Mouse (Mus musculus) splenic B cell, adult 2 months (primary cell): ENCODE data around the gene Cuzd1.
A peak's percentile ranks its signal among the peaks of the same experiment; 100 is the strongest.

ENCODE experiments used
- DNase-seq: peaks from one replicate; pipeline ENCODE4 v3.0.0-alpha.2; 2011; ENCODE audit warnings: low read depth, low spot score
- H3K27me3 ChIP-seq: 2 replicates; pipeline ENCODE4 v1.6.1; 2012; ENCODE audit warnings: mild to moderate bottlenecking, low read length, moderate library complexity, mixed read lengths; ENCODE audit not compliant: control insufficient read depth, poor library complexity, insufficient read depth, severe bottlenecking
- H3K36me3 ChIP-seq: 2 replicates; pipeline ENCODE4 v1.6.1; 2012; ENCODE audit warnings: mild to moderate bottlenecking, low read length, moderate library complexity, mixed read lengths; ENCODE audit not compliant: control insufficient read depth, poor library complexity, insufficient read depth, severe bottlenecking

Gene Cuzd1

GRCm38 (mm10) chr7:131322192-131322591 lies at the start of gene Cuzd1:
Gene Cuzd1, minus strand, starts transcription at chr7:131322292.
- no peak for DNase-seq
- no peaks in the 10 kb centered on the region for H3K27me3 ChIP-seq
- H3K36me3 ChIP-seq = no peaks in the 10 kb centered on the region

DNA sequence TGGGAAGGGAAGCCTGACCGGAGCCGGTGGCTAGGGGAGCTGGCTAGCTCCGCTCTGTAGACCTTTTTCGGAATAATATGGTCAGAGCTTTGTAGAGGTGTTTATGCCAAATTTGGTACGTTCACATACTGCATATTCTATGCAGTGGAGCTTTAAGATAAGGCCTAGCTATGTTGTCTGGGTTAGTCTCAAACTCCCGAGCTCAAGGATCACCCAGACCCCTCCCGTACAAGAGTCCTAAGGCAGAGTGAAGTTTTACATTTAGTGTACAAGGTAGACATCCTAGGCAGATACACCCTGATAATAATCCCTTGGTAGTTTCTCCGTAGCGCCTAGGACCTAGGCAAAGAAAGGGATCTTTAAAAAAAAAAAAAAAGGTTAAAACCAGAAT lies 49.4 kb upstream of the Cuzd1 start:
- Histone ChIP-seq H3K36me3 (no peaks in the 10 kb centered on the region), H3K27me3 (no peaks in the 10 kb centered on the region)
- DNase-seq = no peak

- no peaks in the 10 kb centered on the region for H3K36me3 ChIP-seq
- H3K27me3 ChIP-seq = no peaks in the 10 kb centered on the region
- peak; percentile 93 for DNase-seq
Observed at GRCm38 (mm10) chr7:131370648-131371469, 48.8 kb upstream of the Cuzd1 start, which contains the start of gene Pstk. Gene Pstk, plus strand, starts transcription at chr7:131371141.

DNA sequence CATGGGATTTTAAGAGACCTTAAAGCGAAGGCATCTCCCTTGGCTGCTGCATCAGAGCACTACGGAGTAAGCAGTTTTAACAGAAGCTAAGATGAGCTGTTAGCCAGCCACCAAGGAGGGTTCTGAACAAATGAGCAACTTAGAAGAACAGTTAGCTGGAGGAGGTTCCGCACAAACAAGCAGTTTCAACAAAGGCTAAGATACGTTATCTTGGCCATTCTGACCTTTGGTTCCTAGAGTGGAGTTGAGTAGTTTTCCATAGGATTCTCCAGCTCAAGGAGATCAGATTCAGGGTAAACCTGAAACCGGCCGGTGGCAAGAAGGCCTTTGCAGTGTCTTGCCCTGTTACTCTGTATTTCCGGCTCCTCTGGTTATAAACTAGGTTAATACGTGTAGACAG lies 42.0 kb upstream of the Cuzd1 start:
- Histone ChIP-seq H3K36me3 (no peaks in the 10 kb centered on the region), H3K27me3 (no peaks in the 10 kb centered on the region)
- no peak for DNase-seq

DNA sequence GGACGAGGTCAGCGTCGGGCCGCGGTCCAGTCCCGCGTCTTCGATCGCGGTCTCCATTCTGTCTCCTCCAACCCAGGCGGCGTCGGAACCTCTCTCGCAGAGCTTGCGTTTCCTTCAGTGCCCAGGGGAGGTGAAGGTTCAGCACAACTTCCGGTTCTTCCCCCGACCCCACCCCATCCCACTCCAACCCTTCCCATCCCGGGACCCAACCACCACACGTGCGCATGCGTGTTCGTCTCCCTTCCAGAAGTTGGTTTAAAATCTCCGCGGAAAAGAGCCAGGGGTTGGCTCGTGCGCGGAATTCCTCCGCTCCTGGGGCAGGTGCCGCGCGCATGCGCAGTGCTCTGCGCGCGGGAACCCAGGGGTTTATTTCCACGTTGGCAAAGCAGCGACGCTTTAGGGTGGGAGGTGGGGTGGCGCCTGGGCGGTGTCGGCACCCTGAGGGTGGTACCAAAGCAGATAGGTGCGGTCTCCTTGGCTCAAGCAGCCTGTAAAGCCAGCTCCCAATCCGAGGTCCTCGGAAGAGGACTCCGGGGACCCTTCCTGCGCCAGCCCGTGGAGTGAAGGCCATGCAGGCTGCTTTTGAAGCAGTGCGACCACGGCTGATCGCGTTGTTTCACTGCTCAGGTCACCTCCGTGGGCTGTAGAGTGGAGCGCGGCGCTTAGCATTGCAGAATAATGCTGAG lies 40.7 kb upstream of the Cuzd1 start, which contains the start of gene 2310057M21Rik:
TSS of gene 2310057M21Rik (minus strand) at position 145 of the 686 bp plus-strand sequence.
- no peaks in the 10 kb centered on the region for H3K36me3 ChIP-seq
- no peaks in the 10 kb centered on the region for H3K27me3 ChIP-seq
- DNase-seq = peak; percentile 89

- peaks cover 2% of the 10 kb centered on the region; the same call in 1 of the 2 replicates for H3K36me3 ChIP-seq
- no peak for DNase-seq
Observed at GRCm38 (mm10) chr7:131362269-131362614, 40.1 kb upstream of the Cuzd1 start.

DNA sequence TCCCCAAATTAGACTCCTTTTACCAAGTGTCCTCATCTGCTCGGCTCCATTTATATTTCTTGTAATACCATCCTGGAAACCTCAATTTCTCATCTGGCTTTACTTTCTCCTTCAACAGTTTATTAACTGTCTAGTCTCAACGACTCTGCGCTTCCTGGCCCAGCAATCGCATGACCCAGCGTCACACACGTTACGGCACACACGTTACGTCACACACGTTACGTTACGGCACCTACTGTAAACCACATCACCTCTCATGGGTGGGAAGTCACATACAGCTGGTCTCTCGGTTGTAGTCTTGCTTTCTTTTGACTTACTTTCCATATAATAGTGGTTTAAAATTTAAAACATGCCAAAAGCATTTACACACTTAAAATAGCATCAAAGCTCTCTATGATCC lies 34.0 kb upstream of the Cuzd1 start:
- H3K36me3 ChIP-seq = peaks cover 6% of the 10 kb centered on the region; the same call in 1 of the 2 replicates
- DNase-seq = no peak
- H3K27me3 ChIP-seq = no peaks in the 10 kb centered on the region

More at GRCm38 (mm10) chr7:131362269-131362614, 40.1 kb upstream of the Cuzd1 start:
- no peaks in the 10 kb centered on the region for H3K27me3 ChIP-seq

GRCm38 (mm10) chr7:131345856-131346541 lies 23.9 kb upstream of the Cuzd1 start:
- Histone ChIP-seq H3K36me3 (peaks cover 11% of the 10 kb centered on the region), H3K27me3 (no peaks in the 10 kb centered on the region)
- DNase-seq = no peak

GRCm38 (mm10) chr7:131337502-131338068 lies 15.5 kb upstream of the Cuzd1 start:
- no peaks in the 10 kb centered on the region for H3K27me3 ChIP-seq
- peaks cover 2% of the 10 kb centered on the region; the same call in 1 of the 2 replicates for H3K36me3 ChIP-seq
- DNase-seq = no peak

DNA sequence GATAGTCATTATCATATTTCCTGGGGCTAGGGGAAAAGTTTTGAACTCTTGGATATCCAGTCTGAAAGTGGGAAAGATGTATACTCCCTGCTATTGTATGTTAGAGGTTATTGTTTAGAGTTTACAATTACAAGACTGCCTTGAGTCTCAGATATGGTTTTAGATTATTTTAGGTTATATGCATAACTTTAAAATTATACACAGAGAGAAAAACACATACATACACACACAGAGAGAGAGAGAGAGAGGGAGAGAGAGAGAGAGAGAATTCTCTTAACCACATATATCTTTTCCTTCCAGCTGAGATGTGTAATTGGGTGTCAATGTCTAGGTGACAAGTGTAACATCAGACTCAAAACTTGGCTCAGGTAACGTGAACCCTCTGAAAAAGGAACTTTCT lies 11.5 kb upstream of the Cuzd1 start, which contains the start of gene Fam24a:
TSS of gene Fam24a (plus strand) at position 301 of the 400 bp plus-strand sequence.
- no peak for DNase-seq
- H3K27me3 ChIP-seq = no peaks in the 10 kb centered on the region

GRCm38 (mm10) chr7:131331688-131332087 lies 9.6 kb upstream of the Cuzd1 start:
- DNase-seq = no peak
- no peaks in the 10 kb centered on the region for H3K27me3 ChIP-seq

More for the DNA sequence above, 11.5 kb upstream of the Cuzd1 start, which contains the start of gene Fam24a:
- H3K36me3 ChIP-seq = no peaks in the 10 kb centered on the region

GRCm38 (mm10) chr7:131329416-131329815 lies 7.3 kb upstream of the Cuzd1 start, which contains the start of gene Fam24b:
Gene Fam24b, minus strand, starts transcription at chr7:131329516.
- no peaks in the 10 kb centered on the region for H3K36me3 ChIP-seq
- no peaks in the 10 kb centered on the region for H3K27me3 ChIP-seq
- DNase-seq = no peak

More at GRCm38 (mm10) chr7:131331688-131332087, 9.6 kb upstream of the Cuzd1 start:
- H3K36me3 ChIP-seq = no peaks in the 10 kb centered on the region

DNA sequence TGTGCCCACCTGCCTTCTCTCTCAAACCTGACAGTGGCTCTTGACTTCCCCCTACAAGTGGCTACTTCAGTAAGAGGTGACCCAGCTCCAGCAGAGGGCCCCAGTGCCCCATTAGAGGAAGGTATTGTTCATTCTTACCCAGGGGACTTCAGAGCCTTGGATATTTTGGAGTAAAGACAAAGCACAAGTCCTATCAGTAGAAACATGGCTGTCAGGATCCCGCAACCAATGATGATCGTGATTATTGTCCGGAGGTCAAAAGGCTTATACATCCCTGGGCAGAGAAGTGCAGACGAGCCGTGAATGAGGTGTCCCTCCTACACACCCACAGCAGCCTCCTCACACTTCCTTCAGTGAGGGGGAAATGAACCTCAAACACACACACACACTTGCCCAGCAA lies 5.0 kb upstream of the Cuzd1 start:
- no peaks in the 10 kb centered on the region for H3K36me3 ChIP-seq
- DNase-seq = no peak

DNA sequence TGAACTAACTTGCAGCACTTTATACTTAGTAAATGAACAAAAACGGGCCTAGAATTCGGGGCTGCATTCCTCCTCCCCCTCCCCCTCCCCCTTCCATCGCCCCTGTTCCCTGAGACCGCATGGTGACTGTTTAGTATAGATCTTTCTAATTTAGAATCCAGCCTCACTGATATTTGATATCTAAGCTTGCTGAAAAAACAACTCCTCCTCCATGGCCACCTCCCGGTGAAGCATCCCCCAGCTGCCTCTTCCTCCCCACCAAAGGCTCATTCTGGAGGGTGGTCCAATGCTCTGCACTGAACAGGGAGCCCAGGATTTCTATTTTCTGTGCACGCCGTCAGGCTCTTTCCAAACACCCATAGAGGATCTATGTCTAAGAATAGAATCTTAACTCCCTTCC lies 3.8 kb downstream of the Cuzd1 start:
- Histone ChIP-seq H3K36me3 (no peaks in the 10 kb centered on the region), H3K27me3 (no peaks in the 10 kb centered on the region)
- no peak for DNase-seq

More for the DNA sequence above, 5.0 kb upstream of the Cuzd1 start:
- no peaks in the 10 kb centered on the region for H3K27me3 ChIP-seq
